Mouse (Mus musculus) kidney, adult 2 months (tissue): ENCODE results near the gene Kirrel3. TPM values are rescaled to one million over a fixed set of nuclear protein-coding genes. Genes with fewer than 3 reads are reported as not detected.

Experiments used
- DNase-seq: peaks from one replicate; pipeline ENCODE4 v3.0.0; 2021
- H3K27ac ChIP-seq: fragments of 200-500 bp; 2 replicates; pipeline ENCODE4 v1.5.1; 2012; ENCODE audit warnings: low read depth, low read length, control low read depth, inconsistent platforms; ENCODE audit not compliant: insufficient read depth
- H3K27me3 ChIP-seq: fragments of 200-500 bp; replicated peaks from 2 replicates; pipeline ENCODE4 v1.6.1; 2012; ENCODE audit warnings: mild to moderate bottlenecking, moderate library complexity, low read length, inconsistent platforms; ENCODE audit not compliant: control insufficient read depth, insufficient read depth
- H3K36me3 ChIP-seq: fragments of 200-500 bp; 2 replicates; pipeline ENCODE4 v1.6.1; 2012; ENCODE audit warnings: mild to moderate bottlenecking, moderate library complexity, low read length, inconsistent platforms; ENCODE audit not compliant: control insufficient read depth, insufficient read depth
- H3K4me1 ChIP-seq: fragments of 200-500 bp; 2 replicates; pipeline ENCODE4 v1.6.1; 2011; ENCODE audit warnings: low read length; ENCODE audit not compliant: control insufficient read depth, insufficient read depth
- H3K4me3 ChIP-seq: fragments of 200-500 bp; 2 replicates; pipeline ENCODE4 v1.5.1; 2011; ENCODE audit warnings: mild to moderate bottlenecking, low read depth, low read length, control low read depth; ENCODE audit not compliant: insufficient read depth
- CTCF ChIP-seq: fragments of 200-500 bp; conservative IDR thresholded peaks from 2 replicates; pipeline ENCODE4 v1.5.1; 2011; ENCODE audit warnings: low read depth, mild to moderate bottlenecking, control low read depth, low read length, moderate library complexity, mixed read lengths; ENCODE audit not compliant: insufficient read depth, insufficient read length
- POLR2A ChIP-seq: fragments of 200-500 bp; IDR thresholded peaks from one replicate; pipeline ENCODE4 v1.6.1; 2011; ENCODE audit warnings: low read depth, low read length, control low read depth
- WGBS: fragments of 180-500 bp; shearing (Covaris S2); methylation state at CpG from one replicate; pipeline ENCODE4 v1.1.7; 2018; 5-methylcytosine and 5-hydroxymethylcytosine counted together
- polyA plus RNA-seq: library from polyadenylated mRNA; depleted of rRNA; stranded (reverse); fragments of >200 nt; gene quantifications from 2 replicates; pipeline ENCODE4 v1.2.3, GENCODE M21; 2012

The Kirrel3 gene
- polyA plus RNA-seq, 1 experiment = 0.47 TPM

GRCm38 (mm10) chr9:34704357-34704756 lies 218.7 kb downstream of the Kirrel3 start:
- Histone ChIP-seq H3K27me3 (no peaks in the 10 kb centered on the region), H3K27ac (no peak overlapping the region), H3K4me1 (no peaks in the 10 kb centered on the region), H3K4me3 (no peak overlapping the region), H3K36me3 (no peaks in the 10 kb centered on the region)
- WGBS = 18% methylated on average over 2 of the region's 2 CpGs
- no peak for DNase-seq
- no peak for TF ChIP-seq POLR2A
- TF ChIP-seq CTCF = no peak

- DNase-seq = no peak
- TF ChIP-seq POLR2A (no peak), CTCF (no peak)
- no peaks in the 10 kb centered on the region for H3K4me1 ChIP-seq
- H3K27ac ChIP-seq = no peak overlapping the region
- no peaks in the 10 kb centered on the region for H3K36me3 ChIP-seq
- WGBS = 51% methylated on average over 4 of the region's 4 CpGs
- no peak overlapping the region for H3K4me3 ChIP-seq
- no peaks in the 10 kb centered on the region; the same call in 1 of the 2 replicates for H3K27me3 ChIP-seq
These were observed 220.7 kb downstream of the Kirrel3 start for GRCm38 (mm10) chr9:34706350-34706873.

GRCm38 (mm10) chr9:34708691-34709090 lies 223.0 kb downstream of the Kirrel3 start:
- H3K36me3 ChIP-seq = no peaks in the 10 kb centered on the region
- H3K4me1 ChIP-seq = no peaks in the 10 kb centered on the region
- no peak for DNase-seq
- no peak overlapping the region for H3K4me3 ChIP-seq
- 84% methylated on average over 6 of the region's 6 CpGs for WGBS
- H3K27ac ChIP-seq = no peak overlapping the region
- no peaks in the 10 kb centered on the region; the same call in 1 of the 2 replicates for H3K27me3 ChIP-seq
- TF ChIP-seq POLR2A = no peak

- no peak for DNase-seq
- no peaks in the 10 kb centered on the region; the same call in 1 of the 2 replicates for H3K27me3 ChIP-seq
- no peak overlapping the region for H3K27ac ChIP-seq
- no peaks in the 10 kb centered on the region for H3K36me3 ChIP-seq
- H3K4me3 ChIP-seq = no peak overlapping the region
- H3K4me1 ChIP-seq = no peaks in the 10 kb centered on the region
- WGBS = 23% methylated on average over 1 of the region's 1 CpGs
- TF ChIP-seq POLR2A = no peak
- no peak for TF ChIP-seq CTCF
These were observed 226.3 kb downstream of the Kirrel3 start for GRCm38 (mm10) chr9:34711996-34712395.

- no peaks in the 10 kb centered on the region; the same call in 1 of the 2 replicates for H3K27me3 ChIP-seq
- TF ChIP-seq CTCF (no peak), POLR2A (no peak)
- no peak overlapping the region for H3K27ac ChIP-seq
- H3K36me3 ChIP-seq = no peaks in the 10 kb centered on the region
- no peak for DNase-seq
- no peak overlapping the region for H3K4me3 ChIP-seq
- no peaks in the 10 kb centered on the region for H3K4me1 ChIP-seq
- WGBS = 70% methylated on average over 4 of the region's 4 CpGs
These were observed 227.3 kb downstream of the Kirrel3 start for GRCm38 (mm10) chr9:34712996-34713395.

GRCm38 (mm10) chr9:34713462-34713926 lies 227.8 kb downstream of the Kirrel3 start:
- Histone ChIP-seq H3K27me3 (no peaks in the 10 kb centered on the region; the same call in 1 of the 2 replicates), H3K4me3 (no peak overlapping the region), H3K36me3 (no peaks in the 10 kb centered on the region), H3K27ac (no peak overlapping the region), H3K4me1 (no peaks in the 10 kb centered on the region)
- TF ChIP-seq CTCF (no peak), POLR2A (no peak)
- WGBS = 92% methylated on average over 4 of the region's 4 CpGs
- no peak for DNase-seq

GRCm38 (mm10) chr9:34714996-34715619 lies 229.4 kb downstream of the Kirrel3 start:
- no peak for DNase-seq
- 74% methylated on average over 3 of the region's 3 CpGs for WGBS
- no peak overlapping the region for H3K27ac ChIP-seq
- no peak overlapping the region for H3K4me3 ChIP-seq
- H3K4me1 ChIP-seq = no peaks in the 10 kb centered on the region
- TF ChIP-seq CTCF (no peak), POLR2A (no peak)
- no peaks in the 10 kb centered on the region for H3K36me3 ChIP-seq
- no peaks in the 10 kb centered on the region for H3K27me3 ChIP-seq
